Mouse (Mus musculus): ENCODE results near the gene Wfikkn1.

Wfikkn1 gene

DNA sequence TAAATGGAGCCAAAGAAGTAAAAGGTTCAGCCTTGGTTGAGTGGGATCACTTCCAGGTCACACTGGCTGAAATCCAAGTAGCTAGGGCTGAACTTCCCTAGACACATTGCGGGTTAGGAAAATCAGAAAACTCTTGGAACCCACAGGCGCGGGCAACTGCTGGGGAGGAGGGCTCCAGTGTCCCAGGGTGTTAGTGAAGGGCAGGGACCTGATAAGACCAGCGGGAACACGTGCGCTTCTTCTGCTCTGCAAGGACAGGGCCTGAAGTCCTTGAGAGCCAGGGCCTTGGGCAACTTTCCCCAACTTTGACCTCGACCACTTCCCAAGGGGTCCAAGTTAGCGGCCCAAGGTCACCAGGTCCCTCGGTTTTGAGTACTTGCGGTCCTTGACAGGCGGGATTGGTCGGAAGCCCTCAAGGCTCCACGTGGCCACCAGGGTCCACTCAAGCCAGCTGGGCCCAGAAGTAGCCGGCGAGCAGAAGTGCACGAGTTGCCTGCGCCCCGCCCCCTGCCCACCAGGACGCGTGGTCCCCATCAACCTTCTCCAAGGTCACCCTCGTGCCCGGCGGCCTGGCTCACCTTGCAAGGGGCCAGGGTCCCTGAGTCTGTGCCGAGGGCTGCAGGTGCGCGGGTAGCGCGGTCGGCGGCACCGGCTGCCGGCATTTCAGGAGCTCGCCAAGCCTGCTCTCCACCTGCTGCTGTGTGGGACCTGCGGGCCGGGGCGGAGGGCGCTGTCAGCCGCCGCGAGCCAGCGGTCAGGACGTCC lies 12.6 kb downstream of the Wfikkn1 start:
- DNase-seq: peak in 1 of 2 experiments; percentile 15

DNA sequence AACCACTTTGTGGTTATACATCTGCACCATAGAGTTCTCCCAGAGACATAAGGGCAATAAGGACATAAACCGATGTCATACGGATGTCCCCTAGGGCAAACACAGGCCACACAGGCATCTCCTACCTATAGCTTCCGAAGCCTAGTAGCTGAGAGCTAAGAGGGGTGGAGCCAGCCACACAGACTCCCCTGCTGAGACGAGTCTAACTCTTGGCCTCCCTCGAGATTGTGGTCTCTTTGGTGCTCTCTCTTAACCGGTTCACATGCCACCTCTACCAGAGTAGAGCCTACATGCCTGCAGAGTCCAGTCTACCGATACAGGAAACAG lies 13.2 kb downstream of the Wfikkn1 start:
- no peak for DNase-seq

DNA sequence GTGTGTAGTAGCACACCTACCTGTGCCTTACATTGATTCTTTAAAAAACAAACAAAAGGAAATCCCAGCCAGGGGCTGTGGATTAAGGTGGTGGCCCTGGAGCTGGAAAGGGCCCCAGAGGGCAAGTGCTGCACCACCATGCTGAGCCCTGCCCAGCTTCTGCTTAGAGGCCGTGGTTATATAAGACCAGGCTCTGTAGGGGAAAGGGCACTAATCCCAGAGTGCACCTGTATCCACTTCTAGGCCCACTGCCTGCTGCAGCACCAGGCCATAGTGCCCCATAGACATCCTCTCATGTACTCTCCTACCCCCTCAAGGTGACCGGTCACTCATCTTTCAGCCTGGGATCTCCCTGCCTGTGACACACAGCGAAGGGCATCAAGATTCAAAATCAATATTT lies 14.5 kb downstream of the Wfikkn1 start:
- no peak for DNase-seq

DNA sequence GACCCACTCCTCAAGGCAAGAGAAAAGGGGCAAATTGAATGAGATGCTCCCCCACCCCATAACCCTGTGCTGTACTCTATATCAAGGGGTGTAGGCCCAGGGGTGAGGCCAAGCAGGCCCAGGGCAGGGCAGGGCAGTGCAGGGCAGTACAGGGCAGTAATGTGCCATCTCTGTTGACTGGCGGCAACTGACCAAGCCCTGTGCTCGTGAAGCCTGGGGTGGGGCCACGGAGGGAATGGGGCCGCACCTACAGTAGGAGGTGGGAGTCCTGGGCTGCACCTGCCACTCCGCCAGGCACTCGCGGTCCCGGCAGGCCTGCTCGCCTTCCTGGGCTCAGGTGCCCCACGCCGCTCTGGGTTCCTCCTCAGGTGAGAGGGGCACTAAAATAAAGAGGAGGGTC lies 15.4 kb downstream of the Wfikkn1 start:
- DNase-seq: no peak

- no peak for DNase-seq
These were observed 16.3 kb downstream of the Wfikkn1 start for GRCm38 (mm10) chr17:25864311-25864710.

- DNase-seq: no peak
These were observed 17.0 kb downstream of the Wfikkn1 start for GRCm38 (mm10) chr17:25863681-25864080.

GRCm38 (mm10) chr17:25861704-25862612 lies 18.7 kb downstream of the Wfikkn1 start:
- no peak for DNase-seq

- peak; percentile 80 to 83 for DNase-seq
These were observed 19.6 kb downstream of the Wfikkn1 start, which contains the start of gene Wdr90 for GRCm38 (mm10) chr17:25860832-25861703. TSS of gene Wdr90 (minus strand) at chr17:25861501.

GRCm38 (mm10) chr17:25860229-25860628 lies 20.4 kb downstream of the Wfikkn1 start:
- no peak for DNase-seq

- DNase-seq: peak; percentile 91 to 94
These were observed 36.2 kb downstream of the Wfikkn1 start, which contains the start of gene Rhot2 for GRCm38 (mm10) chr17:25844396-25844901. TSS of gene Rhot2 (minus strand) at chr17:25844851.

GRCm38 (mm10) chr17:25843636-25844395 lies 36.8 kb downstream of the Wfikkn1 start:
- DNase-seq: no peak

- no peak for DNase-seq
These were observed 37.5 kb downstream of the Wfikkn1 start for GRCm38 (mm10) chr17:25843122-25843521.

- DNase-seq: no peak
These were observed 38.1 kb downstream of the Wfikkn1 start for GRCm38 (mm10) chr17:25842509-25842908.

GRCm38 (mm10) chr17:25841117-25841880 lies 39.4 kb downstream of the Wfikkn1 start, which contains the start of gene Gm20683:
TSS of gene Gm20683 (minus strand) at chr17:25841763.
- no peak for DNase-seq

- no peak for DNase-seq
These were observed 40.1 kb downstream of the Wfikkn1 start for GRCm38 (mm10) chr17:25840519-25840918.

DNA sequence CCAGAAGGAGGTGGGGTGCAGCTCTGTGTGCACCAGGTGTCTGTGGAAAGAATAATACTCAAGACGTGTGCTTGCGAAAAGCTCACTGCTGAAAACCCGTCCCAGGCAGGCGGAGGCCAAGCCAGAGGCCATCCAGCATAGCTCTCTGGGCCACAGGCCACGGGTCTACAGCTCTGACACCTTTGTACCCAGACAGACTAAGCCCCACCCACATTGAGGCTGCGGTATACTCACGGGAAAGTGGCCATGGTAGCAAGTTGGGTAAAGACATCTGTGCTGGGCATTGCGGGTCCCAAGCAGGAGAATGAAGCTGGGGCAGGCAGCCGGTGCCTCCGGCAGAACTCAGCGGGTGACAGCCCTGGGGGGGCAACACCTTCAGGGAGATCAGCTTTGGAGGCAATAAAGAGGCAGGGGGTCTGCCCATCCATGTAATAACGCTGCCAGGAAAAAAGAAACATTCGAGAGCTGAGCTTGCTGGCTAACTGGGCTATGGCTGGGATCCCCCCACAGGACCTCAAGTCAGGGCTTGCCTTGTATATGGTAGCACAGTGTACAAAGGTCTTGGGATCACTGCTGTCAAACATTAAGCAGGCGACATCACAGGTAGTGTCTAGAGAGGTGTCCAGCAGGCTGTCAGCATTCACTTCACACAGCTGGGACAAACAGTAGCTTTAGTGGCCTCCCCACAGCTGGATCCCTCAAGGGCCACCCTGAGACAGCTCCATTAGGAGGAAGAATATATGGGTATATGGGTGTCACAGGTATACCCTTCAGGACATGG lies 41.0 kb downstream of the Wfikkn1 start:
- no peak for DNase-seq

DNA sequence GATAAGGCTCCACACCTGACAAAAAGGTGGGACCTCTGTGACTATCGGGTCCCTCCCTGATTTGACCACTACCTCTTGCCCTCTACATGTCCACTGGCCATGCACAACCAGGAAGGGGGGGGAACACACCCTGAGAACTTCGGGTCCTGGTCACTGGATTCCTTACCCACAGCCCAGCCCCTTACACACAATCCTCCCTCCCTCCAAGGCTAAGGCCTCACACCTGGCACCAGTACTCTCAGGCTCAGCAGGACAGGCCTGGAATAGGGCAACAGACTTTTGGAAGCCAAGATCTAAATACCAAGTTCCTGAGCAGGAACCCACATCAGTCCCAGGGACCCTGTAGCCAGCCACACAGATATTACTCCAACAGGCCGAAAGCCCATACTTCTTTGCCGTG lies 41.8 kb downstream of the Wfikkn1 start:
- DNase-seq: no peak

GRCm38 (mm10) chr17:25837533-25837932 lies 43.1 kb downstream of the Wfikkn1 start:
- no peak for DNase-seq

DNA sequence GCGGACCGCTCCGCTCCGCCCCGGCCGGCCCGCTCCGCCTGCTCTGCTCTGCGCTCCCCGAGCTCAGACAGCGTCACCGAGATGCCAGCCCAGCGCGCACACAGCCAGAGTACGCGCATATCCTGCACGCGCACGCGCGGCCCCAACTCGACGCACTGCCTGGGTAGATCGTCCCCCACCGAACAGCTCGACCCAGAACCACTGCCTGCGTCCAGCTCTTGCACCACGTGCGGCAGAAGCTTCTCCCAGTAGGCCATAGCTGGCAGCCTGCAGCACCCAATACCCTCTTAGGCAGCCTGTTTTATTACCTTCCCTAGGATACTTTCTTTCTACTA lies 43.6 kb downstream of the Wfikkn1 start, which contains the start of gene Rhbdl1:
Gene Rhbdl1, minus strand, starts transcription at position 220 of the 335 bp plus-strand sequence.
- peak in 1 of 2 experiments; percentile 34 for DNase-seq

Measured in spleen, adult 18-20 months (tissue).